Mouse (Mus musculus) megakaryocyte, embryonic 14.5 days (primary cell): ENCODE data around the gene Kcnd2. TPM values are rescaled to one million over a fixed set of nuclear protein-coding genes. Genes with fewer than 3 reads are reported as not detected.

Source experiments
- H3K27me3 ChIP-seq: replicated peaks from 2 replicates; pipeline ENCODE3; 2012; ENCODE audit warnings: inconsistent platforms
- H3K36me3 ChIP-seq: replicated peaks from 2 replicates; pipeline ENCODE3; 2012; ENCODE audit warnings: low read length, inconsistent platforms, mixed read lengths
- H3K4me1 ChIP-seq: 2 replicates; pipeline ENCODE4 v1.6.1; 2012; ENCODE audit warnings: inconsistent platforms
- H3K4me3 ChIP-seq: replicated peaks from 2 replicates; pipeline ENCODE3; 2012; ENCODE audit warnings: moderate library complexity, mild to moderate bottlenecking, inconsistent platforms
- H3K9me3 ChIP-seq: 2 replicates; pipeline ENCODE4 v1.6.1; 2012; ENCODE audit warnings: inconsistent platforms
- FLI1 ChIP-seq: IDR thresholded peaks from 2 replicates; pipeline ENCODE4 v1.6.1; 2012; ENCODE audit warnings: low read length, inconsistent platforms, mixed read lengths
- GATA1 ChIP-seq: IDR thresholded peaks from 3 replicates; pipeline ENCODE4 v1.6.1; 2012; ENCODE audit warnings: mixed read lengths, low read length, inconsistent platforms, borderline replicate concordance
- polyA plus RNA-seq: library from polyadenylated mRNA; stranded (reverse); fragments of >175 nt; gene quantifications from 2 replicates; pipeline ENCODE4 v1.2.3, GENCODE M21; 2012; ENCODE audit warnings: low replicate concordance; ENCODE audit not compliant: insufficient read depth

Gene Kcnd2
- polyA plus RNA-seq, 1 experiment: not detected

GRCm38 (mm10) chr6:21747536-21747935 lies 532.2 kb downstream of the Kcnd2 start:
- Histone ChIP-seq H3K4me3 (no peak overlapping the region), H3K9me3 (no peaks in the 10 kb centered on the region; the same call in 1 of the 2 replicates), H3K27me3 (no peaks in the 10 kb centered on the region), H3K36me3 (no peaks in the 10 kb centered on the region), H3K4me1 (no peaks in the 10 kb centered on the region)
- TF ChIP-seq FLI1: no peak
- no peak for TF ChIP-seq GATA1

DNA sequence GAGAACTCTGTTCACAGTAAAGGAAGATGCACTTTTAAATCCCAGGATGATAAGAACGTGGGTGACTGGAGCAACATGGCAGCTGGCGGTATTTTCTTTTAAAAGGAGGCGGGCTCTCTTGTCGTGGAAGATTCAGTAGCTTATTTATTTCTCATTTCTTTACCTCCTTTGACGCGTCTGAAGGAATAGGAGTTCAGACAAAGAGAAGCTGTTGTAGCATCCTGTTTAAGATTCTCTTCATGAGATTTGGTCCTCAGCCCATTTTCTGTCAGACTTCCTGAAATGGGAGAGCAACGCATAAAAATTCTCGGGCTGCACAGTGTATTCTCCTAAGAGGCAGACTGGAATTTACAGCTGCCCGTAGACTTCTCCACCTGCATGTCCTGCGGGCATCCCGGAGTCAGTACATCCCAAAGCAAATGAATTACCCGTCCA lies 552.5 kb downstream of the Kcnd2 start:
- TF ChIP-seq GATA1: no peak
- TF ChIP-seq FLI1: no peak
- H3K27me3 ChIP-seq: no peaks in the 10 kb centered on the region
- no peaks in the 10 kb centered on the region for H3K4me1 ChIP-seq
- H3K36me3 ChIP-seq: no peaks in the 10 kb centered on the region
- peaks cover 4% of the 10 kb centered on the region; the same call in 1 of the 2 replicates for H3K9me3 ChIP-seq
- no peak overlapping the region for H3K4me3 ChIP-seq

- H3K9me3 ChIP-seq: peaks cover 4% of the 10 kb centered on the region; the same call in 1 of the 2 replicates
- TF ChIP-seq GATA1: no peak
- no peak for TF ChIP-seq FLI1
- H3K27me3 ChIP-seq: no peaks in the 10 kb centered on the region
- H3K4me3 ChIP-seq: no peak overlapping the region
- no peaks in the 10 kb centered on the region for H3K36me3 ChIP-seq
- no peaks in the 10 kb centered on the region for H3K4me1 ChIP-seq
These were observed 553.6 kb downstream of the Kcnd2 start for GRCm38 (mm10) chr6:21768745-21769446.

DNA sequence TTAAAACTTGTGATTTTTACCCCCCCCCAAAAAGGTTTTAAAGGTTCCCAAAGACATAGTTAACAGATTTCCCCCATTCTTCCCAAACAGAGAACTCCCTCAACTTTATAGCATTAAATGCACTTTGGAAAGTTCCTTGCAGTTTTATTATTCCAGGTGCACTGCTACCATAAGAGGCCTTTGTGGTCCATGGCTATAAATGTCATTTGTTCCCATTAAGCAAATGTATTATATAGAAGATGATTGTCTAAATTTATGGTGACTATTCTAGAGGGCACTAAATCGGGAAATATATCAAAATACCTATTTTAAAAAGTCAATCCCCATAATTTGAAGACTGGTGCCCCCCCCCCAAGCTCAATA lies 554.1 kb downstream of the Kcnd2 start:
- Histone ChIP-seq H3K27me3 (no peaks in the 10 kb centered on the region), H3K4me3 (no peak overlapping the region), H3K9me3 (peaks cover 4% of the 10 kb centered on the region; the same call in 1 of the 2 replicates), H3K4me1 (no peaks in the 10 kb centered on the region), H3K36me3 (no peaks in the 10 kb centered on the region)
- TF ChIP-seq GATA1 (no peak), FLI1 (no peak)

GRCm38 (mm10) chr6:21774213-21774916 lies 559.1 kb downstream of the Kcnd2 start:
- no peak for TF ChIP-seq GATA1
- TF ChIP-seq FLI1: no peak
- H3K9me3 ChIP-seq: no peaks in the 10 kb centered on the region
- H3K27me3 ChIP-seq: no peaks in the 10 kb centered on the region
- no peaks in the 10 kb centered on the region for H3K4me1 ChIP-seq
- H3K36me3 ChIP-seq: no peaks in the 10 kb centered on the region
- H3K4me3 ChIP-seq: no peak overlapping the region
